Mouse (Mus musculus) liver, embryonic 11.5 days (tissue): ENCODE data around the gene Fam222a. TPM values are rescaled to one million over a fixed set of nuclear protein-coding genes. Genes with fewer than 3 reads are reported as not detected.
A peak's percentile ranks its signal among the peaks of the same experiment; 100 is the strongest.

ENCODE experiments used
- ATAC-seq: fragments of 200-750 bp; cut with Nextera tagmentation; replicated peaks from 2 replicates; pipeline ENCODE4 v1.8.0; 2017; ENCODE audit warnings: moderate number of reproducible peaks, mild to moderate bottlenecking, moderate TSS enrichment, moderate library complexity; ENCODE audit not compliant: low FRiP score
- DNase-seq: peaks from one replicate; pipeline ENCODE4 v3.0.0-alpha.2; 2017; ENCODE audit warnings: low spot score
- H3K27ac ChIP-seq: fragments of 300-500 bp; sonication (generic); 2 replicates; pipeline ENCODE4 v1.5.1; 2014; ENCODE audit warnings: mild to moderate bottlenecking, low read depth, low read length, control low read depth
- H3K27me3 ChIP-seq: fragments of 300-500 bp; sonication (generic); replicated peaks from 2 replicates; pipeline ENCODE4 v1.6.1; 2014; ENCODE audit warnings: low read length, mixed read lengths; ENCODE audit not compliant: control insufficient read depth, insufficient read depth
- H3K36me3 ChIP-seq: fragments of 300-500 bp; sonication (generic); 2 replicates; pipeline ENCODE4 v1.6.1; 2014; ENCODE audit warnings: mild to moderate bottlenecking, low read length, moderate library complexity, mixed read lengths; ENCODE audit not compliant: control insufficient read depth, insufficient read depth
- H3K4me1 ChIP-seq: fragments of 300-500 bp; sonication (generic); replicated peaks from 2 replicates; pipeline ENCODE4 v1.6.1; 2014; ENCODE audit warnings: low read length, mixed read lengths; ENCODE audit not compliant: control insufficient read depth, insufficient read depth
- H3K4me2 ChIP-seq: fragments of 300-500 bp; sonication (generic); 2 replicates; pipeline ENCODE4 v1.6.1; 2014; ENCODE audit warnings: mild to moderate bottlenecking, control low read depth, moderate library complexity
- H3K4me3 ChIP-seq: fragments of 300-500 bp; sonication (generic); 2 replicates; pipeline ENCODE4 v1.5.1; 2014; ENCODE audit warnings: low read depth, low read length, control low read depth
- H3K9ac ChIP-seq: fragments of 300-500 bp; sonication (generic); 2 replicates; pipeline ENCODE4 v1.6.1; 2014; ENCODE audit warnings: low read depth, low read length, control low read depth
- H3K9me3 ChIP-seq: fragments of 300-500 bp; sonication (generic); 2 replicates; pipeline ENCODE4 v1.6.1; 2016; ENCODE audit warnings: low read length, inconsistent platforms, mixed read lengths; ENCODE audit not compliant: control insufficient read depth
- WGBS: fragments of 180-500 bp; shearing (Covaris S2); extraction: QIAGEN DNeasy Blood & Tissue Kit; methylation state at CpG from one replicate; pipeline ENCODE4 v1.1.7; 2014; 5-methylcytosine and 5-hydroxymethylcytosine counted together
- polyA plus RNA-seq: library from polyadenylated mRNA; unstranded; fragments of >200 nt; fragmentation: Nextera tagmentation; extraction: Ambion mirVana; gene quantifications from 2 replicates; pipeline ENCODE4 v1.2.1, GENCODE M21; 2014

The Fam222a gene
- 2.2 and 2.3 TPM in 2 replicates for polyA plus RNA-seq

- DNase-seq = peak; percentile 79
- peaks cover 30% of the 10 kb centered on the region for H3K4me1 ChIP-seq
- 0 out of 2 replicates have a peak within 1 kb of the TSS, but pooled peaks have one; percentile 4 for H3K27ac ChIP-seq
- H3K27me3 ChIP-seq = peaks cover 59% of the 10 kb centered on the region
- H3K4me3 ChIP-seq = peak within 1 kb of the TSS; percentile 73
- peak; percentile 54 for ATAC-seq
- H3K36me3 ChIP-seq = no peaks in the 10 kb centered on the region
- under 1% methylated on average over 66 of the region's 72 CpGs for WGBS
- H3K9me3 ChIP-seq = peaks cover 7% of the 10 kb centered on the region; the same call in 1 of the 2 replicates
- H3K9ac ChIP-seq = peak within 1 kb of the TSS; percentile 12
- peak within 1 kb of the TSS; percentile 99 for H3K4me2 ChIP-seq
Measured at GRCm38 (mm10) chr5:114567565-114568197, at the start of gene Fam222a. TSS of gene Fam222a (plus strand) at chr5:114568016.

- no peak for ATAC-seq
- no peak for DNase-seq
- WGBS = 79% methylated on average over 6 of the region's 6 CpGs
- no peaks in the 10 kb centered on the region for H3K36me3 ChIP-seq
- no peak overlapping the region for H3K9ac ChIP-seq
- H3K4me1 ChIP-seq = no peaks in the 10 kb centered on the region
- no peaks in the 10 kb centered on the region for H3K9me3 ChIP-seq
- H3K27ac ChIP-seq = no peak overlapping the region
- H3K27me3 ChIP-seq = no peaks in the 10 kb centered on the region
- H3K4me3 ChIP-seq = no peak overlapping the region
- no peak overlapping the region for H3K4me2 ChIP-seq
Measured at GRCm38 (mm10) chr5:114528355-114528754, 39.5 kb upstream of the Fam222a start.

DNA sequence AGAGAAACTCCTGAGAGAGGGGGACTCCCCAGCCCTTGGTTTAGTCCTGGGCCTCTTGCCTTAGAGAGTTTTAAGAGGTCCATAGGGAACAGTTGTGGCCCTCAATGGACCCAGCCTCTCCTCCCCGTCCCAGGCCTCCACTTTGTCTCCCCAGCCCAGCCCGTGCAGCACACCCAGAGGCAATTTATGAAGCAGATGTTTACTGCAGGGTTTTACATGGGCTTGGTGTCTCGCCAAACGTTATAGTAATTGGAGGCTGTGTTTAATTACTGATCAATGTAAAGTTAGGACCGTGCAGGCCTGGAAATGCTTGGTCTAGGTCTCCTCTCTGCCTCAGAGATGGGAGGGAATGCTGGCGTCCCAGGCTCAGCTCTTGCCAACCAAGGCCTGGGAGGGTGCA, 37.5 kb upstream of the Fam222a start:
- no peaks in the 10 kb centered on the region for H3K27me3 ChIP-seq
- no peak overlapping the region for H3K9ac ChIP-seq
- no peaks in the 10 kb centered on the region for H3K36me3 ChIP-seq
- no peak overlapping the region for H3K4me3 ChIP-seq
- H3K4me1 ChIP-seq = no peaks in the 10 kb centered on the region
- WGBS = 71% methylated on average over 6 of the region's 6 CpGs
- DNase-seq = no peak
- H3K4me2 ChIP-seq = no peak overlapping the region
- no peak overlapping the region for H3K27ac ChIP-seq
- no peaks in the 10 kb centered on the region for H3K9me3 ChIP-seq
- no peak for ATAC-seq

- ATAC-seq (no peak), DNase-seq (no peak)
- no peaks in the 10 kb centered on the region for H3K36me3 ChIP-seq
- no peaks in the 10 kb centered on the region for H3K9me3 ChIP-seq
- no peaks in the 10 kb centered on the region for H3K4me1 ChIP-seq
- WGBS = 65% methylated on average over 6 of the region's 6 CpGs
- peaks cover 5% of the 10 kb centered on the region for H3K27me3 ChIP-seq
- no peak overlapping the region for H3K4me2 ChIP-seq
- H3K27ac ChIP-seq = no peak overlapping the region
- H3K9ac ChIP-seq = no peak overlapping the region
- no peak overlapping the region for H3K4me3 ChIP-seq
Measured at GRCm38 (mm10) chr5:114532055-114532454, 35.8 kb upstream of the Fam222a start.

- no peak overlapping the region for H3K9ac ChIP-seq
- ATAC-seq = no peak
- no peak for DNase-seq
- H3K27me3 ChIP-seq = peaks cover 32% of the 10 kb centered on the region
- H3K4me2 ChIP-seq = peak overlapping the region; percentile 29; the same call in 1 of the 2 replicates
- no peak overlapping the region for H3K4me3 ChIP-seq
- H3K27ac ChIP-seq = no peak overlapping the region
- H3K36me3 ChIP-seq = no peaks in the 10 kb centered on the region
- H3K4me1 ChIP-seq = no peaks in the 10 kb centered on the region
- 0 out of 2 replicates have a peak, but pooled peaks cover 3% of the 10 kb centered on the region for H3K9me3 ChIP-seq
- WGBS = 9% methylated on average over 26 of the region's 26 CpGs
Measured at GRCm38 (mm10) chr5:114537308-114538020, 30.4 kb upstream of the Fam222a start.

DNA sequence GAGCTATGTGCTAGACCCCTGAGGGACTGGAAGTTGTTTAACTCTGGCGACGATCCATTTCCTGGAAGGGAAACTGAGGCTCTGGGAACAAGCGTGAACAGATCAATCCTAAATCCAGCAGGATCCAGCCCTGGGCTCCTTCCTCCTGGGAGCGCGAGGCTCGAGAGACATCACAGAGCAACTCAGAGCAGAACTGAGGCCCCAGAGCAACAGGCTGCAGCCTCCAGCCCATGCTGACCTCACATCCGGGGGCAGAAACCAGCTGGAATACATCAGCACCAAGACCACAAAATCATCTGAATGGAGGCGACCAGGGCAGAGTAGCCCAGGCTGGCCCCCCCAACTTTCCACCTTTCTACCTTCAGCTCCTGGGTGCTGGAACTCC, 29.8 kb upstream of the Fam222a start:
- Histone ChIP-seq H3K27me3 (peaks cover 32% of the 10 kb centered on the region), H3K4me3 (no peak overlapping the region), H3K4me1 (no peaks in the 10 kb centered on the region), H3K9me3 (0 out of 2 replicates have a peak, but pooled peaks cover 6% of the 10 kb centered on the region), H3K36me3 (no peaks in the 10 kb centered on the region), H3K4me2 (peak overlapping the region; percentile 29; the same call in 1 of the 2 replicates), H3K27ac (no peak overlapping the region), H3K9ac (no peak overlapping the region)
- WGBS = 10% methylated on average over 8 of the region's 8 CpGs
- ATAC-seq = no peak
- no peak for DNase-seq

DNA sequence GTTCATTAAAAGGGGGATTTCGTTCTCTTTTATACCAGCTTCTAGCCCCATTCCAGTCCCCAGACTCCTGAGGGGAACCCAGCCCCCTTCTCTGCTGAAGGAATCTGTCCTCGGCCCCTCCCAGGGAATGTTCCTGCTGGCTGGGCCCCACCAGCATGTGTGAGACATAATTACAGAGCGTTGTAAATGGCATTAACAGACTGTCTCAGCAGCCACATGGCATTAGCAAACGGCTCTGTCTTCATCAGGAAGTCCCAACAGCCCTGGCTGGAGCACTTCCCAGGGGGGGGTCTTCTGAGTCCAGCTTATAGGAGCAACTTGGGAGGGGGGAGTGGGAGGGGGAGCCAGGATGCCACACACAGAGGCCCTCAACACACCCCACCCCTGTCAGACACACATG, 29.1 kb upstream of the Fam222a start:
- no peak overlapping the region for H3K4me3 ChIP-seq
- DNase-seq = no peak
- no peak for ATAC-seq
- H3K27me3 ChIP-seq = peaks cover 32% of the 10 kb centered on the region
- no peak overlapping the region for H3K9ac ChIP-seq
- 48% methylated on average over 4 of the region's 4 CpGs for WGBS
- 0 out of 2 replicates have a peak, but pooled peaks cover 6% of the 10 kb centered on the region for H3K9me3 ChIP-seq
- no peak overlapping the region for H3K4me2 ChIP-seq
- no peak overlapping the region for H3K27ac ChIP-seq
- no peaks in the 10 kb centered on the region for H3K4me1 ChIP-seq
- no peaks in the 10 kb centered on the region for H3K36me3 ChIP-seq

- ATAC-seq (no peak), DNase-seq (no peak)
- H3K27ac ChIP-seq = no peak overlapping the region
- WGBS = 69% methylated on average over 6 of the region's 6 CpGs
- no peaks in the 10 kb centered on the region for H3K4me1 ChIP-seq
- H3K9ac ChIP-seq = no peak overlapping the region
- H3K36me3 ChIP-seq = no peaks in the 10 kb centered on the region
- H3K4me3 ChIP-seq = no peak overlapping the region
- no peak overlapping the region for H3K4me2 ChIP-seq
- peaks cover 32% of the 10 kb centered on the region for H3K27me3 ChIP-seq
- H3K9me3 ChIP-seq = 0 out of 2 replicates have a peak, but pooled peaks cover 6% of the 10 kb centered on the region
Measured at GRCm38 (mm10) chr5:114539766-114540165, 28.1 kb upstream of the Fam222a start.
